8 mouse cellular contexts compared by ENCODE assay signal in the genomic region with DNA sequence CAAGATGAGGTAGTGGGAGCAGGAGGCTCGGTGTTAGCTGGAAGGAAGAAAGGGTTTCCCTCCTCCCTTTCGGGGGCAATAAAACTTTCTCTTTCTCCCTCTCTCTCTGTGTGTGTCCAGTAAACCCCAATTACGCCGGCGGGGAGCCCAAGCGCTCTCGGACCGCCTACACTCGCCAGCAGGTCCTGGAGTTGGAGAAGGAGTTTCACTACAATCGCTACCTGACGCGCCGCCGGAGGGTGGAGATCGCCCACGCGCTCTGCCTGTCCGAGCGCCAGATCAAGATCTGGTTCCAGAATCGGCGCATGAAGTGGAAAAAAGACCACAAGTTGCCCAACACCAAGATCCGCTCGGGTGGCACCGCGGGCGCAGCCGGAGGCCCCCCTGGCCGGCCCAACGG. TPM values are rescaled to one million over a fixed set of nuclear protein-coding genes. Genes with fewer than 3 reads are reported as not detected.
DNase-seq lines count a peak whose midpoint lies in the region; ATAC-seq lines count a peak whose summit lies in the region.

No protein-coding gene starts in this region.

- no peaks in the 10 kb centered on the region for H3K36me3 ChIP-seq in liver, embryonic 15.5 days (replicated peaks)

- H3K4me3 ChIP-seq in liver, embryonic 15.5 days (replicated peaks) = peak overlapping the region; percentile 25

- H3K27ac ChIP-seq in liver, embryonic 15.5 days (replicated peaks) = peak overlapping the region; percentile 19

- WGBS in liver, embryonic 15.5 days (ENCODE audit: insufficient replicate concordance) = under 1% methylated on average over 29 of the region's 29 CpGs

- no peak overlapping the region for H3K9ac ChIP-seq in liver, embryonic 15.5 days

- H3K4me2 ChIP-seq in liver, embryonic 15.5 days = peak overlapping the region; percentile 52

- peak; percentile 57 for DNase-seq in 3134 (ENCODE audit: extremely low read depth, insufficient read length, low spot score)
- peak; percentile 76 for DNase-seq in ES-CJ7 (ENCODE audit: low read depth, low spot score)
- peak; percentile 38 for DNase-seq in induced T-regulatory cell, adult 2 months (ENCODE audit: low read depth)
- no peak for DNase-seq in right cerebral cortex, postnatal 36 days (ENCODE audit: low spot score in 2 of 2)
- DNase-seq in gastrocnemius, adult 8-10 months (ENCODE audit: low spot score in 2 of 2) = no peak
- no peak for DNase-seq in right cerebral cortex, postnatal 25 days
- no peak for DNase-seq in spleen, postnatal 36 days (ENCODE audit: low spot score in 2 of 2)

- no peaks in the 10 kb centered on the region; the same call in 1 of the 2 replicates for H3K4me1 ChIP-seq in liver, embryonic 15.5 days (replicated peaks)

- no peaks in the 10 kb centered on the region for H3K9me3 ChIP-seq in liver, embryonic 15.5 days (replicated peaks)

- H3K27me3 ChIP-seq in liver, embryonic 15.5 days = peaks cover 99% of the 10 kb centered on the region

- no peak for ATAC-seq in liver, embryonic 15.5 days (ENCODE audit: insufficient read depth)

RNA-seq across cellular contexts. Expression of a gene that starts 1.8 kb away (rescaled TPM):
- polyA plus RNA-seq in liver, embryonic 15.5 days (2015; fragmentation: Nextera tagmentation; extraction: Ambion mirVana) = 0.10 TPM in 2 replicates
- total RNA-seq in gastrocnemius, adult 8-10 months (2022) = under 1 TPM; 0.15 to 0.46 (median 0.21) TPM

RNA-seq across cellular contexts. Expression of a gene that starts 3.2 kb away (rescaled TPM):
- polyA plus RNA-seq in liver, embryonic 15.5 days (2015; fragmentation: Nextera tagmentation; extraction: Ambion mirVana) = 0.05 and 0.26 TPM in 2 replicates
- total RNA-seq in gastrocnemius, adult 8-10 months (2022) = under 1 TPM; 0.24 to 0.40 (median 0.30) TPM

RNA-seq across cellular contexts. Expression of a gene that starts 16.8 kb away (rescaled TPM):
- 0.30 and 0.37 TPM in 2 replicates for polyA plus RNA-seq in liver, embryonic 15.5 days (2015; fragmentation: Nextera tagmentation; extraction: Ambion mirVana)
- total RNA-seq in gastrocnemius, adult 8-10 months (2022) = under 1 TPM; 0.29 to 0.49 (median 0.37) TPM

RNA-seq across cellular contexts. Expression of a gene that starts 27.6 kb away (rescaled TPM):
- 0.06 TPM in 1 of 2 replicates, not detected in the other for polyA plus RNA-seq in liver, embryonic 15.5 days (2015; fragmentation: Nextera tagmentation; extraction: Ambion mirVana)
- under 1 TPM in 3 of 4 experiments, not detected in 1; 0.29 to 0.77 (median 0.31) TPM for total RNA-seq in gastrocnemius, adult 8-10 months (2022)

RNA-seq across cellular contexts. Expression of a gene that starts 30.4 kb away (rescaled TPM):
- polyA plus RNA-seq in liver, embryonic 15.5 days (2015; fragmentation: Nextera tagmentation; extraction: Ambion mirVana) = 0.75 and 1.1 TPM in 2 replicates
- under 1 TPM in 2 of 4 experiments, not detected in 2; 0.22 to 0.24 TPM for total RNA-seq in gastrocnemius, adult 8-10 months (2022)

Comparison
In these comparisons a context has a peak if more than half of its experiments do, and no peak if none do; other contexts are left out.
1. DNase-seq: peak in 3134 (single experiment), ES-CJ7 (single experiment) and induced T-regulatory cell, adult 2 months (single experiment); none in right cerebral cortex, postnatal 36 days (0 of 2), gastrocnemius, adult 8-10 months (0 of 2), right cerebral cortex, postnatal 25 days (single experiment) and spleen, postnatal 36 days (0 of 2).